Mouse (Mus musculus) intestine, embryonic 15.5 days (tissue): ENCODE data around the gene Sun5. TPM values are rescaled to one million over a fixed set of nuclear protein-coding genes. Genes with fewer than 3 reads are reported as not detected.
"Not testable (repeated sequence)": the region's sequence is repeated elsewhere in the genome, so short reads cannot be mapped to it uniquely, and the experiment has no call there.

Experiments used
- ATAC-seq: fragments of 200-750 bp; cut with Nextera tagmentation; 2 replicates; pipeline ENCODE4 v1.8.0; 2017; ENCODE audit warnings: moderate TSS enrichment, moderate library complexity
- H3K27ac ChIP-seq: fragments of 300-500 bp; sonication (generic); 2 replicates; pipeline ENCODE4 v1.5.1; 2015; ENCODE audit warnings: mild to moderate bottlenecking, inconsistent platforms
- H3K27me3 ChIP-seq: fragments of 300-500 bp; sonication (generic); replicated peaks from 2 replicates; pipeline ENCODE4 v1.6.1; 2015; ENCODE audit warnings: inconsistent platforms
- H3K36me3 ChIP-seq: fragments of 300-500 bp; sonication (generic); 2 replicates; pipeline ENCODE4 v1.6.1; 2015; ENCODE audit warnings: inconsistent platforms
- H3K4me1 ChIP-seq: fragments of 300-500 bp; sonication (generic); replicated peaks from 2 replicates; pipeline ENCODE4 v1.6.1; 2015; ENCODE audit warnings: inconsistent platforms
- H3K4me2 ChIP-seq: fragments of 300-500 bp; sonication (generic); replicated peaks from 2 replicates; pipeline ENCODE4 v1.6.1; 2015; ENCODE audit warnings: mild to moderate bottlenecking, inconsistent platforms
- H3K4me3 ChIP-seq: fragments of 300-500 bp; sonication (generic); replicated peaks from 2 replicates; pipeline ENCODE4 v1.5.1; 2015; ENCODE audit warnings: inconsistent platforms
- H3K9ac ChIP-seq: fragments of 300-500 bp; sonication (generic); 2 replicates; pipeline ENCODE4 v1.6.1; 2015; ENCODE audit warnings: inconsistent platforms
- H3K9me3 ChIP-seq: fragments of 300-500 bp; sonication (generic); 2 replicates; pipeline ENCODE4 v1.6.1; 2016; ENCODE audit warnings: inconsistent platforms
- WGBS: fragments of 180-500 bp; shearing (Covaris S2); methylation state at CpG from one replicate; pipeline ENCODE4 v1.1.7; 2015; 5-methylcytosine and 5-hydroxymethylcytosine counted together
- polyA plus RNA-seq: library from polyadenylated mRNA; unstranded; fragments of >200 nt; fragmentation: Nextera tagmentation; extraction: Ambion mirVana; gene quantifications from 2 replicates; pipeline ENCODE4 v1.2.1, GENCODE M21; 2015

Sun5 gene
- polyA plus RNA-seq, 1 experiment from 2014 or later, result not detected

GRCm38 (mm10) chr2:153808146-153808545 is 62.7 kb downstream of the Sun5 start:
- peak; percentile 35; the same call in 1 of the 2 replicates for ATAC-seq
- WGBS, result 75% methylated on average over 8 of the region's 8 CpGs
- Histone ChIP-seq H3K27ac (no peak overlapping the region), H3K9me3 (no peaks in the 10 kb centered on the region), H3K4me2 (no peak overlapping the region), H3K27me3 (no peaks in the 10 kb centered on the region), H3K4me1 (0 out of 2 replicates have a peak, but pooled peaks cover 3% of the 10 kb centered on the region), H3K9ac (no peak overlapping the region), H3K36me3 (no peaks in the 10 kb centered on the region), H3K4me3 (no peak overlapping the region)

- not testable (repeated sequence) for H3K4me2 ChIP-seq, H3K4me1 ChIP-seq, H3K27me3 ChIP-seq, H3K4me3 ChIP-seq, H3K36me3 ChIP-seq, H3K9me3 ChIP-seq, H3K27ac ChIP-seq, H3K9ac ChIP-seq
- peak; percentile 37; the same call in 1 of the 2 replicates for ATAC-seq
Measured at GRCm38 (mm10) chr2:153807464-153807863, 63.4 kb downstream of the Sun5 start.

Other genes with a start within 250 kb of the Sun5 start
- 81.2 and 82.1 TPM in 2 replicates for gene Commd7, start 238.3 kb downstream of the Sun5 start, polyA plus RNA-seq
- gene Dnmt3b, start 221.6 kb downstream of the Sun5 start, polyA plus RNA-seq, result 8.1 and 8.6 TPM in 2 replicates
- 0.09 TPM in 1 of 2 replicates, not detected in the other for gene Dnmt3c, start 174.4 kb downstream of the Sun5 start, polyA plus RNA-seq
- gene Mapre1, start 129.8 kb downstream of the Sun5 start, polyA plus RNA-seq, result 216 and 268 TPM in 2 replicates
- gene Efcab8, start 91.2 kb downstream of the Sun5 start, polyA plus RNA-seq, result 0.03 TPM in 1 of 2 replicates, not detected in the other
- not detected in 2 replicates for gene Bpifb2, start 4.0 kb upstream of the Sun5 start, polyA plus RNA-seq
- not detected in 2 replicates for gene Bpifb6, start 29.3 kb upstream of the Sun5 start, polyA plus RNA-seq
- not detected in 2 replicates for gene Bpifb3, start 47.1 kb upstream of the Sun5 start, polyA plus RNA-seq
- not detected in 2 replicates for gene Bpifb4, start 67.1 kb upstream of the Sun5 start, polyA plus RNA-seq
- not detected in 2 replicates for gene Bpifa6, start 103.9 kb upstream of the Sun5 start, polyA plus RNA-seq
- not detected in 2 replicates for gene Bpifa2, start 137.2 kb upstream of the Sun5 start, polyA plus RNA-seq